Mouse (Mus musculus) megakaryocyte-erythroid progenitor cell, adult 5-6 weeks (primary cell): ENCODE data around the gene Lama5. TPM values are rescaled to one million over a fixed set of nuclear protein-coding genes. Genes with fewer than 3 reads are reported as not detected.
"Not testable (repeated sequence)": the region's sequence is repeated elsewhere in the genome, so short reads cannot be mapped to it uniquely, and the experiment has no call there.

Experiments
- ATAC-seq: replicated peaks from 2 replicates; pipeline ENCODE4 v1.8.0; 2016; ENCODE audit warnings: mild to moderate bottlenecking, inconsistent platforms; ENCODE audit not compliant: severe bottlenecking, poor library complexity, low FRiP score, low TSS enrichment
- total RNA-seq, 2 experiments: library from RNA; stranded (forward) in 1 of 2; stranded (reverse) in 1 of 2; fragments of 200-1000, 215-1000 nt in 1 of 2; fragments of >200 nt in 1 of 2; fragmentation: Nextera tagmentation in 1 of 2; gene quantifications; 2 replicates each; pipeline ENCODE4 v1.2.3; 2014 to 2017

The Lama5 gene
- total RNA-seq, 2 experiments from 2014 or later, result 0.04 to 0.05 TPM

- no peak for ATAC-seq
These were observed 20.3 kb downstream of the Lama5 start for GRCm38 (mm10) chr2:180205083-180205955.

- ATAC-seq, result no peak
These were observed 21.2 kb downstream of the Lama5 start for GRCm38 (mm10) chr2:180204501-180204900.

- ATAC-seq, result no peak
These were observed 22.9 kb downstream of the Lama5 start for GRCm38 (mm10) chr2:180202805-180203204.

- ATAC-seq, result no peak
These were observed 23.4 kb downstream of the Lama5 start for GRCm38 (mm10) chr2:180202263-180202662.

- no peak for ATAC-seq
These were observed 24.4 kb downstream of the Lama5 start for GRCm38 (mm10) chr2:180201303-180201702.

- ATAC-seq, result no peak
These were observed 25.0 kb downstream of the Lama5 start for GRCm38 (mm10) chr2:180200681-180201080.

- no peak for ATAC-seq
These were observed 26.9 kb downstream of the Lama5 start for GRCm38 (mm10) chr2:180198782-180199181.

GRCm38 (mm10) chr2:180197323-180198037 lies 28.2 kb downstream of the Lama5 start:
- no peak for ATAC-seq

GRCm38 (mm10) chr2:180196610-180197322 lies 28.9 kb downstream of the Lama5 start:
- ATAC-seq, result no peak

GRCm38 (mm10) chr2:180187362-180187761 lies 38.3 kb downstream of the Lama5 start:
- no peak for ATAC-seq

- no peak for ATAC-seq
These were observed 40.0 kb downstream of the Lama5 start for GRCm38 (mm10) chr2:180185686-180186085.

GRCm38 (mm10) chr2:180184752-180185109 lies 40.9 kb downstream of the Lama5 start:
- ATAC-seq, result no peak

- no peak for ATAC-seq
These were observed 41.5 kb downstream of the Lama5 start for GRCm38 (mm10) chr2:180184011-180184751.

- ATAC-seq, result no peak
These were observed 44.1 kb downstream of the Lama5 start for GRCm38 (mm10) chr2:180181542-180181941.

GRCm38 (mm10) chr2:180175725-180176124 lies 49.9 kb downstream of the Lama5 start:
- no peak for ATAC-seq

GRCm38 (mm10) chr2:180174121-180174520 lies 51.5 kb downstream of the Lama5 start:
- ATAC-seq, result no peak

GRCm38 (mm10) chr2:180173711-180174110 lies 51.9 kb downstream of the Lama5 start:
- not testable (repeated sequence) for ATAC-seq

GRCm38 (mm10) chr2:180173163-180173562 lies 52.5 kb downstream of the Lama5 start:
- ATAC-seq, result peak; percentile 38

- ATAC-seq, result no peak; the same call in 1 of the 2 replicates
These were observed 53.5 kb downstream of the Lama5 start for GRCm38 (mm10) chr2:180172152-180172551.
